Mouse (Mus musculus) stomach, embryonic 14.5 days (tissue): Measurements from ENCODE around the gene Bcl7a. TPM values are rescaled to one million over a fixed set of nuclear protein-coding genes. Genes with fewer than 3 reads are reported as not detected.

Experiments
- ATAC-seq: fragments of 200-750 bp; cut with Nextera tagmentation; 2 replicates; pipeline ENCODE4 v1.8.0; 2017; ENCODE audit warnings: low read depth, moderate TSS enrichment; ENCODE audit not compliant: insufficient number of reproducible peaks, insufficient read depth, low FRiP score
- H3K27ac ChIP-seq: fragments of 300-500 bp; sonication (generic); 2 replicates; pipeline ENCODE4 v1.5.1; 2014; ENCODE audit warnings: mild to moderate bottlenecking, low read length, moderate library complexity, mixed read lengths
- H3K27me3 ChIP-seq: fragments of 300-500 bp; sonication (generic); 2 replicates; pipeline ENCODE4 v1.6.1; 2014; ENCODE audit warnings: low read length, control low read depth, mixed read lengths; ENCODE audit not compliant: control insufficient read depth, insufficient read depth
- H3K36me3 ChIP-seq: fragments of 300-500 bp; sonication (generic); 2 replicates; pipeline ENCODE4 v1.6.1; 2014; ENCODE audit warnings: mild to moderate bottlenecking, control low read depth, low read length, moderate library complexity, mixed read lengths; ENCODE audit not compliant: control insufficient read depth, insufficient read depth
- H3K4me1 ChIP-seq: fragments of 300-500 bp; sonication (generic); 2 replicates; pipeline ENCODE4 v1.6.1; 2014; ENCODE audit warnings: low read length, control low read depth, mixed read lengths; ENCODE audit not compliant: control insufficient read depth, insufficient read depth
- H3K4me2 ChIP-seq: fragments of 300-500 bp; sonication (generic); replicated peaks from 2 replicates; pipeline ENCODE4 v1.6.1; 2014; ENCODE audit warnings: low read depth, low read length, control low read depth
- H3K4me3 ChIP-seq: fragments of 300-500 bp; sonication (generic); 2 replicates; pipeline ENCODE4 v1.5.1; 2014; ENCODE audit warnings: low read depth, low read length, control low read depth
- H3K9ac ChIP-seq: fragments of 300-500 bp; sonication (generic); replicated peaks from 2 replicates; pipeline ENCODE4 v1.6.1; 2014; ENCODE audit warnings: low read depth, mild to moderate bottlenecking, control low read depth, low read length, moderate library complexity, mixed read lengths
- H3K9me3 ChIP-seq: fragments of 300-500 bp; sonication (generic); 2 replicates; pipeline ENCODE4 v1.6.1; 2016; ENCODE audit warnings: low read depth, low read length, control low read depth; ENCODE audit not compliant: control insufficient read depth
- WGBS: fragments of 180-500 bp; shearing (Covaris S2); extraction: QIAGEN DNeasy Blood & Tissue Kit; methylation state at CpG from one replicate; pipeline ENCODE4 v1.1.7; 2014; 5-methylcytosine and 5-hydroxymethylcytosine counted together
- polyA plus RNA-seq: library from polyadenylated mRNA; unstranded; fragments of >200 nt; fragmentation: Nextera tagmentation; extraction: Ambion mirVana; gene quantifications from 2 replicates; pipeline ENCODE4 v1.2.1, GENCODE M21; 2014

The Bcl7a gene
- polyA plus RNA-seq, 1 experiment from 2014 or later = 30.1 TPM

DNA sequence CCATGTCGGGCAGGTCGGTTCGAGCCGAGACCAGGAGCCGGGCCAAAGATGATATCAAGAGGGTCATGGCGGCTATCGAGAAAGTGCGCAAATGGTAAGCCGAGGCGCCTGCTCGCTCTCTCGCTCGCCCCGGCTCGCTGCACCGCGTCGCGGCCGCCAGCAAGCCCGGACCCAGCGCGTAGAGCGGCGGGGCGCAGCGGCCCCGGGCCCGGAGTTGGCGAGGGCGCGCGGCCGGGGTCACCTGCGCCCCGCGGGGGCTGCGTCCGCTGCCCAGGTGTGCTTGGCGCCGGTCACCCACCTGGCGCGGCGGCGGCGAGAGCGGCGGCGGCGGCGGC is 961 bp downstream of the Bcl7a start:
- H3K4me2 ChIP-seq = peak overlapping the region; percentile 95
- ATAC-seq = peak; percentile 16; the same call in 1 of the 2 replicates
- under 1% methylated on average over 51 of the region's 51 CpGs for WGBS
- H3K36me3 ChIP-seq = 0 out of 2 replicates have a peak, but pooled peaks cover 5% of the 10 kb centered on the region
- peak overlapping the region; percentile 94 for H3K9ac ChIP-seq
- no peaks in the 10 kb centered on the region for H3K9me3 ChIP-seq
- peaks cover 20% of the 10 kb centered on the region; the same call in 1 of the 2 replicates for H3K4me1 ChIP-seq
- peak overlapping the region; percentile 98 for H3K27ac ChIP-seq
- peak overlapping the region; percentile 82 for H3K4me3 ChIP-seq
- no peaks in the 10 kb centered on the region for H3K27me3 ChIP-seq

DNA sequence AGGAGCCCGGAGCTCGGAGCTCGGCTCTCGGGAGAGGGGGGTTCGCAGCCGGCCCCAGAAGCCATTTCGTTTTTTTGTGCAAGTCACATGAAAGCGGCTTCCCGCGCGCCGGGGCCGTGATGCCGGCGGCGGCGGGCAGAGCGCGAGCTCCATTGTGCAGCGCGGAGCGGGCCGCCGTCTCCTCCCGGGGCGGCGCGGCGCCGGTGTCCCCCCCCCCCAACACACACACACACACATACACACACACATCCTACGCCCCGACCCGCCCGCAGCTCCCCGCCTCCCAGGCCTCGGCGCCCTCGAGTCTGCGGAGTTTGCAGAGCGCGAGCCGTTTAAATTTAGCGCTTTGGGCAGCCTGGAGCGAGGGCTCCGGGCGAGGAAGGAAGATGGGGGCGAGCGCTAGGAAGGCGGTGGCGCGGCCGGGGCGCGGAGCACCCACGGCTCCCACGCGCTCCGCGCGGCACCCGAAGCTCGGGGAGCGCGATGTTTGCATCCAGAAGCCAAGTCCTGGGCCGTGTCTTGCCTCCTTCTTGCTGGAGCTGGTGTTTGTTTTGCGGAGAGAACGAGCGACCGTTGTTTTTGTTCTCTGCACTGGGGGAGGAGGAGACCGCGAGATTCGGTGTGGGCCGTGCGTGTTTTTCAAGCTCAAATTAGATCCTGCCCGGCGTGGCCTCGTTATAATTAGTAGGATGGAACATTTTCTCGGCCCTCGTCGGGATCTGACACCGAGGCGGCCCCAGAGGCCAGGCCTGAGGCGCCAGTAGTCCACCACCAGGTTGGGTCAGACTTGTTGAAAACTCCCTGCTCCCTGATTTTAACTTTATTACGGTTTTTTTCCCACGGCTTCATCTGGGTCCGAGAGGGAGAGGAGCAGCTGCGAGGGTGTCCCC is 1.6 kb downstream of the Bcl7a start:
- ATAC-seq = peak; percentile 5; the same call in 1 of the 2 replicates
- WGBS = under 1% methylated on average over 69 of the region's 87 CpGs
- H3K4me3 ChIP-seq = peak overlapping the region; percentile 82
- H3K9me3 ChIP-seq = no peaks in the 10 kb centered on the region
- peak overlapping the region; percentile 94 for H3K9ac ChIP-seq
- 0 out of 2 replicates have a peak, but pooled peaks cover 5% of the 10 kb centered on the region for H3K36me3 ChIP-seq
- peaks cover 20% of the 10 kb centered on the region; the same call in 1 of the 2 replicates for H3K4me1 ChIP-seq
- H3K4me2 ChIP-seq = peak overlapping the region; percentile 95
- H3K27ac ChIP-seq = peak overlapping the region; percentile 98
- H3K27me3 ChIP-seq = no peaks in the 10 kb centered on the region

DNA sequence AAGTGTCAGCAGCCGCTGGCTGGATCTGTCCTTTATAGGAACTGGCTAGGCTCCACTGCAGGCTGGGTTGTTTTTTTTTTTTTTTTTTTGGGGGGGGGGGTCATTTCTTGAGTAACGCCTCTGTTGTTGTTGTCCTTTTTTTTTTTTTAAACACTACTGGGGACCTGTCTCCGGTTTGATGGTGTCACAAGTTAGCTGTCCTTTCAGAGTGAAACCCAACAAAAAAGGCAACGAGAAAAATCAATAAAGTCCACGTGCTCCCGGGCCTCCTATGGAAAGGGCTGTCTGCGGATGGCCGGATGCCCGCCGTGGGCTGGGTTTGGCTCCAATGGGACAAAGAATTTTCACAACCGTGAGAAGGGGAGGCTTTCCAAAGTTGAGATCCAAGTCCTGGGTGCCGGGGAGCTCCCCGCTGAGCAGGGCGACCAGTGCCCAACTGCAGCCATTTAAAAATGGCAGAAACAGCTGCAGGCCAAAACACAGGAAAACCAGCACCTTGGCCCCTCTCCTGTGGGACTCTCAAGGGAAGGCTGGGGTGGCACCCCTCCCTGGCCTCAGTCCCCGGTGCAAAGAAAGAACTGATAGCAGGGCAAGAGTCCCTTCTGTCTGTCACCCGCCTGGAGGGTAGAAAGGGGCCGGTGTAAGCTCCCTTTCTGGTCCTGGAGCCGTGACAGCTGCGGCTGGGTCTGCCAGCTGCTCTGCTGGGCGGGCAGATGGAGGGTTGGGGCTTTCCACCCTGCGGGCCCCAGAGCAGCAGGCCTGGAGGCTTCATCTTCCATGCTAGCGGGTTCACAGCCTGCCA is 2.4 kb downstream of the Bcl7a start:
- Histone ChIP-seq H3K27me3 (no peaks in the 10 kb centered on the region), H3K4me2 (peak overlapping the region; percentile 95), H3K4me3 (peak overlapping the region; percentile 82), H3K27ac (peak overlapping the region; percentile 98), H3K4me1 (peaks cover 20% of the 10 kb centered on the region; the same call in 1 of the 2 replicates), H3K36me3 (0 out of 2 replicates have a peak, but pooled peaks cover 5% of the 10 kb centered on the region), H3K9ac (peak overlapping the region; percentile 94), H3K9me3 (no peaks in the 10 kb centered on the region)
- 2% methylated on average over 22 of the region's 22 CpGs for WGBS
- 0 out of 2 replicates have a peak, but pooled peaks have one; percentile 14 for ATAC-seq

DNA sequence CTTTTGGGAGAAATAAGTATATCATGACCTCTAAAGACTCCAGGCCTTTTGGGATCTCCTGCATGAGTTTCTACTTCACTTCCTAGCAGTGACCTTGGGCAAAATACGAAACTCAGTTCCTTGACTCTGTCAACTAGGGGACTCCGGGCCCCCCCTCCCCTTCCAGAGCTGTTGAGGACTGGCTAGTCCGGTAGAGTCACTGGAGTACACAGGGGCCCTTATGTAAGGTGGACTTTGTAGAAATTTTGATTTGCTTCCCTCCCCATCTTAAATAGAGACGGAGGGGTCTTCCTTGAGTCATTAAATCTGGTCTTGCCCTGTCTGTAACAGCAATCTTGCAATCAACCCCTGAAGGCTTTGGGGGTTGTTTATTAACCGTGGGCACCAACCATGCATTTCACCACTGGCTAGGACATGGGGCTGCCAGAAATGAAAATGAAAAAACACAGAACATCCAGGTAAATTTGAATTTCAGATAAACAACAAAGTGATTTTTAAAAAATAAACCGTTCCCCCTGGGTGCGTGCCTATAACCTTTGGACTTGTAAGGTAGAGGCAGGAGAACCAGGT is 3.2 kb downstream of the Bcl7a start:
- Histone ChIP-seq H3K4me1 (peaks cover 20% of the 10 kb centered on the region; the same call in 1 of the 2 replicates), H3K36me3 (0 out of 2 replicates have a peak, but pooled peaks cover 5% of the 10 kb centered on the region), H3K4me3 (peak overlapping the region; percentile 82), H3K4me2 (peak overlapping the region; percentile 95), H3K27me3 (no peaks in the 10 kb centered on the region), H3K27ac (peak overlapping the region; percentile 98; the same call in 1 of the 2 replicates), H3K9ac (peak overlapping the region; percentile 94; the same call in 1 of the 2 replicates), H3K9me3 (no peaks in the 10 kb centered on the region)
- 53% methylated on average over 7 of the region's 7 CpGs for WGBS
- no peak for ATAC-seq

DNA sequence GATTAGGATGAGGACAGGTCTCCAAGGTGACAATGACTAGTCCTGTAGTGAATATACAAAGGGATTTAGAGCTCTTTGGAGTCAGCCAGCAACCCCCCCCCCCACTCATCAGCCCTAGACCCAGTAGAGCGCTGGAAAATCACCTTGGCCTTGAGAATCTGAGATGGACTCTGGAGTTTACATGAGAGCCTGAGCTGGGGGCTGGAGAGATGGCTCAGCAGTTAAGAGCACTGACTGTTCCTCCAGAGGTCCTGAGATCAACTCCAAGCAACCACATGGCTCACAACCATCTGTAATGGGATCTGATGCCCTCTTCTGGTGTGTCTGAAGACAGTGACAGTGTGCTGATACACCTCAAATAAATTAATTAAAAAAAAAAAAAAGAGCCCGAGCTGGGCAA is 4.4 kb downstream of the Bcl7a start:
- ATAC-seq = no peak
- H3K36me3 ChIP-seq = peaks cover 5% of the 10 kb centered on the region; the same call in 1 of the 2 replicates
- H3K9me3 ChIP-seq = no peaks in the 10 kb centered on the region
- H3K4me2 ChIP-seq = no peak overlapping the region
- no peak overlapping the region for H3K4me3 ChIP-seq
- H3K4me1 ChIP-seq = peaks cover 20% of the 10 kb centered on the region; the same call in 1 of the 2 replicates
- no peak overlapping the region for H3K9ac ChIP-seq
- no peak overlapping the region for H3K27ac ChIP-seq
- H3K27me3 ChIP-seq = no peaks in the 10 kb centered on the region
- 86% methylated on average over 2 of the region's 2 CpGs for WGBS

DNA sequence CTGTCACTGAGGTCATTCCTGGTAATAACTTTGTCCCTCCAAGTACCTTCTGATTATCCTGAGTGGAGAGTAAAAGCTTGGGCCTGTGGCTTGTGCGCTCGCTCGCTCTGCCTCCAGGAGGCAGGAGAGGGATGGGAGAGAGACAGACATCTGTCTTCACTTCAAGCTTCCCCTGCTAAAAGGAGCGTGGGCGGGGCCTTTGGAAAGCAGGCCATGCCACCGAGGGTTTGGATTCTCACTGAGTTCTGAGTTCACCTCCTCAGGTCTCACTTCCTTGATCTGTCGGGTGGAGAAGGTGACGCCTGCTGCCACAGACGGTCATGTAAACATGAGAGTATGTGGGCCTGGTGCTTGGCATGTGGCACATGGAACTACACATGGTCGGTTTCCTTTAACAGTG is 6.8 kb downstream of the Bcl7a start:
- H3K36me3 ChIP-seq = peaks cover 5% of the 10 kb centered on the region; the same call in 1 of the 2 replicates
- H3K9ac ChIP-seq = no peak overlapping the region
- H3K4me1 ChIP-seq = peaks cover 17% of the 10 kb centered on the region; the same call in 1 of the 2 replicates
- ATAC-seq = no peak
- no peak overlapping the region for H3K4me3 ChIP-seq
- H3K27ac ChIP-seq = no peak overlapping the region
- no peaks in the 10 kb centered on the region for H3K9me3 ChIP-seq
- 62% methylated on average over 10 of the region's 10 CpGs for WGBS
- H3K4me2 ChIP-seq = no peak overlapping the region
- no peaks in the 10 kb centered on the region for H3K27me3 ChIP-seq

DNA sequence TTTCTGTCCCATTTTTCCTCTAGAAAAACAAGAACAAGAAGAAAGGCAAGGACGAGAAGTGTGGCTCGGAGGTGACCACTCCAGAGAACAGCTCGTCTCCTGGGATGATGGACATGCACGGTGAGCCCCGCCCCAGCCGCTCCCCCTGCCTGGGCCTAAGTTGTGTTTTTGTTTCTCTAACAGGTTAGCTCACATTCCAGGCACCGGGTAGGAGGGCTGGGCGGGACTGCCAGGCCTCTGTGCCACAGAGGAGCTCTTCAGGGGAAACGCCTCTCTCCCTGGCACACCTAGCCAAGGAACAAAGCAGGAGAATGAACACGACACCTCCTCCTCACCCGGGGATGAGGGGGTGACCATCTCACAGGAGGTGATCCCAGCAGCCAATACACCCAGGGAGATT is 12.3 kb downstream of the Bcl7a start:
- Histone ChIP-seq H3K4me2 (no peak overlapping the region), H3K9ac (no peak overlapping the region), H3K27me3 (no peaks in the 10 kb centered on the region), H3K27ac (peak overlapping the region; percentile 75), H3K4me1 (no peaks in the 10 kb centered on the region), H3K36me3 (peaks cover 40% of the 10 kb centered on the region), H3K9me3 (no peaks in the 10 kb centered on the region), H3K4me3 (no peak overlapping the region)
- WGBS = 66% methylated on average over 11 of the region's 11 CpGs
- ATAC-seq = peak; percentile 77

DNA sequence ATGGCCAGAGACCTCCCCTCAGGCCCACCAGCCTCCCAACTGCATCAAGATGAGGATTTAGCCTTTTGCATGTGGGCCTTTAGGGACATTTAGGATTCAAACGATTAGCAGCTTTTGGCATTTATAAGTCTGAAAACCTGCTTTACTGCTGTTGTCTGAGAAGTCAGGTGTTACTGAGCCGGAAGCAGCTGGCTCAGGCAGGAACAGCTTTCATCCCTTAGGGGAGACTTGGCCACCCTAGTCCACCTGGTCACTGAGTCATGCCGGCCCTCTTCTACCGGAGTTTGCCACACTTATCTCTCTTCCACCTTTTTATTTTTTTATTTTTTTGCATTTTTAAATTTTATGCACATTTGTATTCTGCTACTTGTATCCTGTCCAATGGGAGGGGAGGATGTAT is 13.6 kb downstream of the Bcl7a start:
- H3K4me1 ChIP-seq = no peaks in the 10 kb centered on the region
- WGBS = 82% methylated on average over 4 of the region's 4 CpGs
- no peaks in the 10 kb centered on the region for H3K9me3 ChIP-seq
- H3K4me2 ChIP-seq = no peak overlapping the region
- H3K27ac ChIP-seq = no peak overlapping the region
- no peak for ATAC-seq
- peaks cover 54% of the 10 kb centered on the region for H3K36me3 ChIP-seq
- no peak overlapping the region for H3K9ac ChIP-seq
- no peaks in the 10 kb centered on the region for H3K27me3 ChIP-seq
- H3K4me3 ChIP-seq = no peak overlapping the region
